In genomic region chr19:45738521-45738920, GRCm38 (mm10) we compare ENCODE assay signal across 26 mouse cellular contexts. TPM values are rescaled to one million over a fixed set of nuclear protein-coding genes. Genes with fewer than 3 reads are reported as not detected.
"Had no signal": no experiment of that assay in that cellular context is flagged by ENCODE, and none has a peak within 500 bp of the region (broad histone marks: within the 10 kb centered on the region; RNA-seq: fewer than 3 reads in every experiment).

No protein-coding gene starts in this region.

- H3K9me3 ChIP-seq: heart, embryonic 10.5 days; heart, embryonic 12.5 days; hindbrain, embryonic 10.5 days; hindbrain, embryonic 13.5 days; hindbrain, embryonic 15.5 days; intestine, embryonic 15.5 days; limb, embryonic 10.5 days; limb, embryonic 12.5 days; liver, embryonic 13.5 days had no signal

- H3K36me3 ChIP-seq: heart, embryonic 10.5 days; heart, embryonic 12.5 days; hindbrain, embryonic 10.5 days; hindbrain, embryonic 13.5 days; hindbrain, embryonic 15.5 days; intestine, embryonic 15.5 days; limb, embryonic 10.5 days; limb, embryonic 12.5 days; liver, embryonic 13.5 days had no signal

- H3K4me3 ChIP-seq: gastrocnemius, adult 2 months; heart, embryonic 10.5 days; heart, embryonic 12.5 days; hindbrain, embryonic 10.5 days; hindbrain, embryonic 13.5 days; hindbrain, embryonic 15.5 days; intestine, embryonic 15.5 days; layer of hippocampus, adult 2 months; left cerebral cortex, adult 2 months; limb, embryonic 10.5 days; limb, embryonic 12.5 days; liver, embryonic 13.5 days had no signal

- ATAC-seq: inflammation-experienced regulatory T-cells, adult 6 months; intestine, embryonic 15.5 days; intestine, postnatal 0 days had no signal

- H3K9ac ChIP-seq: heart, embryonic 12.5 days; hindbrain, embryonic 13.5 days; hindbrain, embryonic 15.5 days; intestine, embryonic 15.5 days; limb, embryonic 12.5 days; liver, embryonic 13.5 days had no signal

- H3K4me2 ChIP-seq: heart, embryonic 12.5 days; hindbrain, embryonic 13.5 days; hindbrain, embryonic 15.5 days; intestine, embryonic 15.5 days; limb, embryonic 12.5 days; liver, embryonic 11.5 days; liver, embryonic 13.5 days had no signal

- DNase-seq: gastrocnemius, adult 2 months; gastrocnemius, postnatal 10 days; gastrocnemius, postnatal 25 days; heart, adult 18-20 months; heart, postnatal 10 days; heart, postnatal 4 days; kidney, adult 18-20 months; kidney, adult 8-10 months; kidney, postnatal 10 days; kidney, postnatal 25 days; kidney, postnatal 4 days; liver; liver, embryonic 13.5 days had no signal

- H3K27ac ChIP-seq: gastrocnemius, adult 2 months; heart, embryonic 10.5 days; hindbrain, embryonic 10.5 days; hindbrain, embryonic 13.5 days; hindbrain, embryonic 15.5 days; intestine, embryonic 15.5 days; layer of hippocampus, adult 2 months; left cerebral cortex, adult 2 months; limb, embryonic 10.5 days; limb, embryonic 12.5 days; liver, embryonic 13.5 days had no signal

RNA-seq across cellular contexts. Expression of gene Fgf8, which starts 4.2 kb away (rescaled TPM):
- polyA plus RNA-seq: heart, embryonic 12.5 days; inflammation-experienced regulatory T-cells, adult 6 months; intestine, embryonic 15.5 days; intestine, postnatal 0 days; liver, embryonic 13.5 days had no signal
